Mouse (Mus musculus) layer of hippocampus, adult 9-10 months (tissue): ENCODE measurements at regions not wholly inside any gene's neighbourhood (a gene's known extent, or its start where the extent isn't known, plus 50 kb on each side); places are given as distances from the start of the nearest gene placed in this dataset.

Experiments used
- DNase-seq: peaks from one replicate; pipeline ENCODE4 v3.0.0; 2022; ENCODE audit warnings: low spot score

- no peak for DNase-seq
Measured at GRCm38 (mm10) chr8:44656031-44656430, 279.2 kb upstream of the Fat1 start.

- no peak for DNase-seq
Measured at GRCm38 (mm10) chr8:44656470-44656869, 278.8 kb upstream of the Fat1 start.

- DNase-seq: no peak
Measured at GRCm38 (mm10) chr8:44661696-44662095, 273.6 kb upstream of the Fat1 start.

GRCm38 (mm10) chr8:44687126-44687525 is 248.1 kb upstream of the Fat1 start:
- no peak for DNase-seq

- no peak for DNase-seq
Measured at GRCm38 (mm10) chr8:44689837-44690592, 245.2 kb upstream of the Fat1 start.

GRCm38 (mm10) chr8:44690593-44690950 is 244.7 kb upstream of the Fat1 start:
- DNase-seq: no peak

GRCm38 (mm10) chr8:44691140-44691539 is 244.1 kb upstream of the Fat1 start:
- DNase-seq: no peak

GRCm38 (mm10) chr8:44692036-44692688 is 243.1 kb upstream of the Fat1 start:
- no peak for DNase-seq

- DNase-seq: no peak
Measured at GRCm38 (mm10) chr8:44694861-44695260, 240.4 kb upstream of the Fat1 start.

- DNase-seq: no peak
Measured at GRCm38 (mm10) chr8:44696066-44696853, 239.0 kb upstream of the Fat1 start.

- DNase-seq: no peak
Measured at GRCm38 (mm10) chr8:44699384-44700105, 235.7 kb upstream of the Fat1 start.

GRCm38 (mm10) chr8:44704595-44705265 is 230.5 kb upstream of the Fat1 start:
- no peak for DNase-seq

- no peak for DNase-seq
Measured at GRCm38 (mm10) chr8:44708659-44709170, 226.5 kb upstream of the Fat1 start.

- no peak for DNase-seq
Measured at GRCm38 (mm10) chr8:44709171-44709940, 225.9 kb upstream of the Fat1 start.

GRCm38 (mm10) chr8:44734577-44734976 is 200.7 kb upstream of the Fat1 start:
- no peak for DNase-seq

- no peak for DNase-seq
Measured at GRCm38 (mm10) chr8:44735801-44736200, 199.4 kb upstream of the Fat1 start.

- no peak for DNase-seq
Measured at GRCm38 (mm10) chr8:44743353-44743752, 191.9 kb upstream of the Fat1 start.

- peak; percentile 17 for DNase-seq
Measured at GRCm38 (mm10) chr8:44744991-44745658, 190.1 kb upstream of the Fat1 start.

GRCm38 (mm10) chr8:44758727-44759126 is 176.5 kb upstream of the Fat1 start:
- no peak for DNase-seq

- DNase-seq: no peak
Measured at GRCm38 (mm10) chr8:44762731-44763130, 172.5 kb upstream of the Fat1 start.
